Mouse (Mus musculus) cerebellum, postnatal 36 days (tissue): ENCODE measurements at regions not wholly inside any gene's neighbourhood (a gene's known extent, or its start where the extent isn't known, plus 50 kb on each side); places are given as distances from the start of the nearest gene placed in this dataset.

ENCODE experiments used
- DNase-seq, 2 experiments: peaks; one replicate each; pipeline ENCODE4 v3.0.0; 2021 to 2022; ENCODE audit warnings: mixed read lengths in 2 of 2

DNA sequence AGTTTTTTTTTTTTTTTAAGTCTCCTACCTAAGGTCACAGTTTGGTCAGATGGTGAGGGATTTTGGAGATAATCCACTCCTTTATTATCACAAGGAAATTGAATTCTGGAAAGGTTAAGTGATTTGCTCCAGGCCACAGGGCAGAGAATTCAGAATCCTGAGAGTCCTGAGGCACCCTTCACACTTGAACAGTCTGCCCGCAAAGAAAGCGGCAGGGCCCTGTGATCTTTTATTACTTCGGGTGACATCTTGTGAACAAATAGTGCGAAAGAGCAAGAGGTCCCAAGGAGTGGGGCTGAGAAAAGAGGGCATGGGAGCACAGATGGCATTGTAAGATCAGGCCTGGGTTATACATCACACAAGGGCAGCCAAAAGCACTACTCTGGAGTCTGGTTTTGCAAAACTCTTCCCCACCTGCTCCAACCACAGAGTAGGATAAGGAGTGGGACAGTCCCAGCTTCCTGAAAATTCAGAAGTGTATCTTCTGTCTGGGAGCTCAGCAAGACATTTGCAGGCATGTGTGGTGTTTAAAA lies 150.5 kb upstream of the Wdr11 start:
- DNase-seq, result no peak

DNA sequence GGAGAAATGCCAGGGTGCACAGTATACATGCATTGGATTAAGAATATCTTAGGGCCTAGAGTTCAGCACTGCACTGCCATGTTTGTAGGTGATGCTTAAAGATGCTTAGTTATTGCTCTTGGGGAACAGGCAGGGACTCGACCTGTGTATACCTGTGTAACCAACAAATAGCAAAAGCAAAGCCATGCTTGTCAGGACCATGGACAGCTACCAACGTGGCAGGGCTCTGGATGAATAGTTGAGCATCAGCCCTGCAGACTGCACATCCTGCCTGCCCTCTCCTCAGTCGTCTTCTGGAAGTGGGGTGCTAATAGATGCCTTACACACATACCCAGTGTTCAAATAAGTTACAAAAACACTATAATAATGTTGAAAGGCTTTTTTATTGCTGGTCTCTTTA lies 122.2 kb upstream of the Wdr11 start:
- no peak for DNase-seq

DNA sequence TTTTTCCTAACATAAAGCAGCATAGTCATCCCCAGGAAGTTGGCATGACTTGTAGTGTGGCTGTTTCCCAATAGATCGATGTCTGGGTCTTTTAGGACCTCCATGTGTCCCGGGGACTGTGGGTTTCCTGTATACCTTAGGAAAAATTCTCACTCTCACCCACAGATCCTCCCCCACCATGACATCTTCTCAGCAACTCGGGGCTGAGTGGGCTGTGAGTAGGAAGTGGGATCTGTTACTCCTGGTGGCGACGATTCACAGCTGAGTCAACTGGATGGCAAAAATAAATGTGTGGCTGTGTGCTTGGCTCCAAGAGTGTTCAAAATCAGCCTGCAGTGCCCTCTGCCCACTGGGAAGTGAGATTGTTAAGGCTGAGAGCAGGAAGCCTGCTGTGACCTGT lies 107.9 kb upstream of the Wdr11 start:
- no peak for DNase-seq

DNA sequence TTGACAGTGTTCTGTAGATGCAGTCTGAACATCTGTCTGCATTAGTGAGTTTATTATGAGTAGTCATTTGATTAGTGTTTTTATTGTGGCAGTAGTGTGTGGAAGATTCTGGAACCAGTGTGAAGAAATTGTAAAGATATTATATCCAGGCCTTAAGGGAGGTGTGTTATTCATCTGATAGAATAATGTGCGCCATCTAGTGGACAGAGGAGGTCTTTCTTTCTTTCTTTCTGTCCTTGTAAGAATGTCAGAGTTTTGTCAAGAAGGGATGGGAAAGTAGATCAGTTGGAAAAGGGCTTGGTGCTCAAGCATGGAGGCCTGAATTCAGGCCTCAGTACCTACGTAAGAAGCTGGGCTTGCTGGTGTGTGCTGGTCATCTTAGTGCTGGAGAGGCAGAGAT lies 84.8 kb upstream of the Wdr11 start:
- peak in 1 of 2 experiments; percentile 7 for DNase-seq

DNA sequence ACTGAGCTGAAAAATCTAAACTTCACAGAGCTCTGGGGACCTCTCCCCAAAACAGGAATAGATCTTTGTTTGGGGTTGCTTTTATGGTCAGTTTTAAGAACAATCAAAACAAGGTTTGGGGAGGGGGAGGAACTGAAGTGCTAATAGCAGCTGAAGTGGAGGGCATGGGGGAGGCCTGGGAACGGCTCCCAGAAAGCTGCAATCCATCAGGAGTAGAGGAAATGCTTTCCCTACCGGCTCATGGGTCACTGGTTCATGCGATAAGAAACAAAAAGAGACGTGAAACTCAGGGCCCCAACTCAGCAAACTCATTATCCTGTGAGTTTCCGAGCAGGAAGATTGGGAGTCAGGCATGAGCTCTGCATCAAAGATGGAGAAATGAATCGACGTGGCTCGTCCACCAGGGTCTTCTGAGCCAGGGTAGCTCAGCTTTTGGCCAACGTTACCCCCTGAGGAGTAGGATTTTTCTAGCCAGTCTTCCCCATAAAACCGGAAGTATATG lies 82.0 kb upstream of the Wdr11 start:
- no peak for DNase-seq

DNA sequence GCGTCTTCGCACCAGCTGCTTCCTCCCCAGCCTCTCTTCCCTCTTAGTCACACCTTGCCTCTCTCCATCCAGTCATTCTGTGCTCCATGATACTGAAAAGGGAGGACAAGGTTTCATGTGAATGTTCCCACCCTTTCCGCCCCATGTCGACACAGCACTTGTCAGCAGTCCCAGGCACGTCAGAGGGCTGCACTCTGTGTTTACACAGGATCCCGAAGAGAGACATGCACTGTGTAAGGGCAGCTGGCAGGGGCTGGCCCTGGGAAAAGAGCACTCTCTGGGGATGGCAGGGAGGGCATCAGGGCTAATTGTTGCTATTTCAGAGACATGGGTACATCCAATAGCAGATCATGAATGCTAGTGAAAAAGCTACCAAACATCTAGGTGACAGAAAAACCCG lies 77.0 kb upstream of the Wdr11 start:
- DNase-seq, result no peak

DNA sequence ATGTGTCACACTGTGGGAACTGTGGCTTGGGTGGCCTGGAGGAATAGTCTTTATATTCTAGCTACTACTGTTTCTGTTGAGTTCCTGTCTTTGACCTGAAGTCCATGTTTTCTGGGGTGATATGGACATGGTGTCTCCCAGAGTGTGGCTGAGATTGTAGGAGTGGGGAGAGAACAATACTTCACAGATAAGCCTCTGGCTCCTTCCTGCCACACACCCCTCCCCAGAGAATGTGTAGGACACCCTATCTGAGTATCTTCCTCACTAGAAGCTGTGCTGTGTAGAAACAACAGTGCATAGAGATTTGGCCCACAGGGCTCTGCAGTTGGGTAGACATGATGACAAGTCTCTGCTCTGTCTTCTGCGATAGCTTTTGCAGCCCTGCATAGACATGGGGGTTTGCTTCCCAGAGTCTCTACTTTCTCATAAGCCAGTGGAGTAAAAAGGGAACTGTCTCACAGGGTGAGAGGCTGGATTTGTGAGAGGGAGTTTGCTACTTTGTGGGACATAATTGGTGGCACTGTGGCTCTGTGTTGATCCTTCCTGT lies 67.2 kb upstream of the Wdr11 start:
- DNase-seq, result no peak

DNA sequence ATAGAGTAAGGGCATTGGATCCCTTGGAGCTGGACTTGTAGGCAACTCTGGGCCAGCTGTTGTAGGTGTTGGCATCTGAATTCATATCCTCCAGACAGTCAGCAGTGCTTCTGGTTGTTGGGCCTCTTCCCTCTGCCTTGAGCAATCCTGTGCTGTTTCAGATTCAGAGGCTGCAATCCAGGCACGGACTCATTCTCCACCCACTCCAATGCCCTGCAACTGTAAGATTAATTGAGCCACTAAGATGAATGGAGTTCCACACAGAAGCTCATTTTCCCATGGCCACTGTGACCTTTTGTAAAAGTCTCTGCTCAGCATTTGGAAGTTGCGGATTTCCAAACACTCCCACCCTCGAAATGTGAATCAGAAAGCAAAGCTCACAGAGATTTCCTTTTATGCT lies 65.7 kb upstream of the Wdr11 start:
- DNase-seq, result no peak

DNA sequence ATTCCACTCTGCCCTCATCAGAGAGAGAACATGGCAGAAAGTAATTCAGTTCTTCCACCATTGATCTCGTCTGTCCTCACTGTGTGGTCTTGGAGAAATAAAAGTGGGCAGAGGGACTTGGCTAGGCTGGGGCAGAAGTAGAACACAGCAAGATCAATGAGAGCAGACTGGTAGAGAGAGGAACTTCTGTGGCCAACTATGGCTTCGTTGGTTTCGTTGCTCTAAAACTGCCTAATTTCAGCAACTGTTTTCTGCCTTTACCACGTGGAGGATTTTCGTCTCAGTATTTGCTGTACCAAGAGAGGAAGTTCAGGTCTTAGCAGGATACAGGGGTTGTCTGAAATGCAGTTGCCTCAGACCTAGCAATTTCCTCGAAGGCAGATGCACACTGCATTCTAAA lies 63.4 kb upstream of the Wdr11 start:
- no peak for DNase-seq

DNA sequence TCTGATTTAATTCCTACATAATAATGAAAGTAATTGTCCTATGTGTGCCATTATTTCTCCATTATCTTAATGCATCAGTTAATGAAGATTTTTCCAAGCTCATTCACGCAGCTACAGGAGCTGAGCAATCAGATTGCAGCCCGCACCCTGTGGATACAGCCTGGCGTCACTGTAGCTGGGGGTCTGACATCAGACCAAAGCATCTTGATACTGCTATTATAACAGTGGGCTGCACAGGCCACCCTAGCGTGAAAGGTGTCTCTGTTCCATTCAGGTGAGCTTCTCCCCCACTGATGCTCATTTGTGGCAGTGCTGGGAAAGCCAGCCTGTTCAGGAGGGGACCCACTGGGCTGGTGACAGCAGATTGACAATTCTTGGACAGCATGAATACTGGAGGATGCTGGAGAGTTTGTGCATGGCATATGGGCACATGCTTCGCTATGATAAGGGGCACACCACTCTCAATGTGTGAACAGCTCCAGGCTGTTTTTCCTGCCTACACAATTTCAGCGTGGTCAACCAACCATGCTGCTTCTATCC lies 58.2 kb upstream of the Wdr11 start:
- no peak for DNase-seq
